Mouse (Mus musculus): ENCODE results near the gene Chp1. TPM values are rescaled to one million over a fixed set of nuclear protein-coding genes. Genes with fewer than 3 reads are reported as not detected.

Chp1 gene
- total RNA-seq, 1 experiment from 2014 or later = 237 TPM

Other genes starting within 250 kb of the Chp1 start
- gene Dll4, start 221.9 kb upstream of the Chp1 start, total RNA-seq (2021) = 13.7 and 14.4 TPM in 2 replicates
- gene Chac1, start 196.5 kb upstream of the Chp1 start, total RNA-seq (2021) = 3.7 and 6.2 TPM in 2 replicates
- gene Ino80, start 70.0 kb upstream of the Chp1 start, total RNA-seq (2021) = 18.6 and 18.9 TPM in 2 replicates
- 0.98 and 1.4 TPM in 2 replicates for gene Exd1, start 70 bp upstream of the Chp1 start, total RNA-seq (2021)
- gene Nusap1, start 70.6 kb downstream of the Chp1 start, total RNA-seq (2021) = 12.0 and 14.2 TPM in 2 replicates
- gene Oip5, start 70.8 kb downstream of the Chp1 start, total RNA-seq (2021) = 4.0 and 6.4 TPM in 2 replicates
- gene Ndufaf1, start 115.1 kb downstream of the Chp1 start, total RNA-seq (2021) = 54.9 and 57.5 TPM in 2 replicates
- 27.1 and 30.2 TPM in 2 replicates for gene Rtf1, start 127.4 kb downstream of the Chp1 start, total RNA-seq (2021)
- gene Itpka, start 194.6 kb downstream of the Chp1 start, total RNA-seq (2021) = 10.2 and 11.2 TPM in 2 replicates
- gene Ltk, start 212.7 kb downstream of the Chp1 start, total RNA-seq (2021) = 0.86 and 1.1 TPM in 2 replicates
- gene Rpap1, start 239.8 kb downstream of the Chp1 start, total RNA-seq (2021) = 14.8 and 18.9 TPM in 2 replicates

Data from adrenal gland, postnatal 14 days (tissue).